Mouse (Mus musculus) liver, postnatal 0 days (tissue): ENCODE results near the gene Ttc23.

ENCODE experiments used
- CTCF ChIP-seq: sonication (generic); IDR thresholded peaks from 2 replicates; pipeline ENCODE4 v1.5.1; 2016; ENCODE audit warnings: antibody characterized with exemption, low read depth
- EP300 ChIP-seq: IDR thresholded peaks from 2 replicates; pipeline ENCODE4 v1.6.1; 2016; ENCODE audit warnings: antibody characterized with exemption, low read depth, mild to moderate bottlenecking

GRCm38 (mm10) chr7:67662424-67662823 lies 15.2 kb downstream of the Ttc23 start:
- no peak for TF ChIP-seq CTCF
- TF ChIP-seq EP300 = no peak
